Mouse (Mus musculus): ENCODE data around the gene Ccdc88c.

Gene Ccdc88c

DNA sequence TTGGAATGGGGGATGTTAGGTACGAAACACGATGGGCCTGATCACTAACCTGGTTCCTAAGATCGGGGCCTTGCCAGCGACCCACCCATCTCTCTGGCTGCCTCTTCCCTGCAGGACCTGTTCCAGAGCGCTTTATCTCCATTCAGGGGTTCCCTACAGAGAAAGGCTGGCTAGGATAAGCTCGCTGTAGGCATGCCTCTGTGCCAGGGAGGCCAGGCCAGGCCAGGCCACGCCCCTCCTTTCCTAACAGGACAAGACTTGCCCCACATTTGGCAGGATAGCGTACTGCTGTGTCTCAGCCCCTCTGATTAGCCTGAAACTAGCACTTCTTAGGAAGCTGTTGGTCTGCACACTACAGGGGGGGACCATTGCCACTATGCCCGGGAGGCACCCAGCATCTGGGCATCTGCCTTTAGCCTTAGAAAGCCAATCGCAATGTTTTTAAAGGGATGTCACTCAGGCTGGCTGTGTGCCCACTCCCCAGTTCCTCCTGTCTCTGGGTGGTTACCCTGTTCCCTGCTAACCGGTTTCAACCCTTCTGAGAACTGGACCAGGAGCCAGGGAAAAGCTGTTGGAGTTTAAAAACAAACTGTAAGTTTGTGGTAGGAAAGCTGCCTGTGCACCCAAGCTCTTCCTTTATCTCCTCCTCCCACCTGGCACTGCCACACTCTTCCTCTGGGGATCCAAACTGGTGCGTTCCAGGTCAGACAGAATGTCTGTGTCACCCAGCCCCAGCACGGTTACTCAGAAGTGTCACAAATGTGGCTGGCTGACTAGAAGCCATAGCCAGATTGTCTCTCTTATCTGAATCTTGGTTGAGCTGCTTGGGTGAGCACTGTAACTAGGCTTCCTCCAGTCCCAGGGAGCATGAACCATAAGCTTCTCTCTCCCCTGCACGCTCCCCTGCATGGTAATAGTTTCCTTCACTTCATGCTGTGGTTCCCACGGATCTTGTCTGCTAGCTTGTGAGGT is 69.9 kb downstream of the Ccdc88c start:
- DNase-seq: peak; percentile 31

DNA sequence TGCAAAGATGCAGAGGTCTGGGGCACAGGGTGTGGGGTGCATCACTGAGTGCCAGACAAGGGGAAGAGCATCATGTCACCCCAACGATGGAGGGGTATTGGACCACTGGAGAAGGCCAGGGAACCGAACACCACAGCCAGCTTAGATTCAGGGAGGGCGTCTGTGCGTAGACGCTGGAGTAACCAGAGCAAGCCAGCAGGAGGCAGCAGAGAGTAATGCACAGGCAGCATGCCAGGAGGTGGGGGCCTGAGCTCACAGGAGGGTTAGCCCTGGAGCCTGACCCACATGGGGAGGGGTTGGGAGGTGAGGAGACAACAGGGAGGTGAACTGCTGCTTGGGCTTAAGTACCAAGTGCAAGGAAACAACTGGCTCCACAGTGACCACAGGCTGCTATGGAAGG is 70.8 kb downstream of the Ccdc88c start:
- DNase-seq: peak; percentile 69

GRCm38 (mm10) chr12:100957257-100957656 is 71.6 kb downstream of the Ccdc88c start:
- DNase-seq: no peak

- no peak for DNase-seq
Observed at GRCm38 (mm10) chr12:100956825-100957224, 72.0 kb downstream of the Ccdc88c start.

DNA sequence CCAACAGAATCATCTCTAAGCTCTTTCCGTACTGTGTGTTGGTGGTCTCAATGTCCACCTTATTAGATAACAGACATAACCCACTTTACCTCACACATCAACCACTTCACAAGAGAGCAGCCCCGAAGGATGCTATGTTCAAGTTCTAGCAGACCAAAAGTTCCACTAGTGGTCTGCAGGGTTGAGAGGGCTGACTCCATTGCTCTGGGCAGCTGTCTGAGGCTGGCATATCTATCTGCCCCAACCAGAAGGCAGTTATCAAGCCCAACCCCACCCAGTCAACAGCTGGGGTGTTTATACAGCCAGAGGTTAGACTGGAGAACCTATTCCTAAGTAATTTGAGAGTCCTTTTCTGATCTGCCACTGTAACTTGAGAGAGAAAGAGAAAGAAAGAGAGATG is 72.8 kb downstream of the Ccdc88c start:
- no peak for DNase-seq

DNA sequence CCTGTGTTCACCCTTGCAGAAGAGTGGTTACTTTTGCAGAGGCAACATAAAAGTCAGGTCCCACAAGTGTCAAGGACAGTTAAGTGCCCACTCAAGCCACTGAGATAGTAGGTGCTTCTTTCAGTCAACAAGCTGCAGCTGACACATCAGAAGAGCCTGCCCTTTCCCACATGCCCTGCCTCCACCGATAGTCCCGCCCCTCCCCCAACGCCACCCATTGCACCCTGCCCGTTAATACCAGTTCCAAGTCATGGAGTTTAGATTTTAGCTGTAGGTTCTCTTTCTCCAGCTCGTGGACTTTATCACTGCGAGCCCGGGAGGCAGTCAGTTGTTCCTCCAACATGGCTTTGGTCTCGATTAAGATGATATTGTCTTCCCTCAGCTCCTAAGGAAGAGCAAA is 74.9 kb downstream of the Ccdc88c start:
- no peak for DNase-seq

GRCm38 (mm10) chr12:100952193-100952931 is 76.5 kb downstream of the Ccdc88c start:
- DNase-seq: peak; percentile 76

DNA sequence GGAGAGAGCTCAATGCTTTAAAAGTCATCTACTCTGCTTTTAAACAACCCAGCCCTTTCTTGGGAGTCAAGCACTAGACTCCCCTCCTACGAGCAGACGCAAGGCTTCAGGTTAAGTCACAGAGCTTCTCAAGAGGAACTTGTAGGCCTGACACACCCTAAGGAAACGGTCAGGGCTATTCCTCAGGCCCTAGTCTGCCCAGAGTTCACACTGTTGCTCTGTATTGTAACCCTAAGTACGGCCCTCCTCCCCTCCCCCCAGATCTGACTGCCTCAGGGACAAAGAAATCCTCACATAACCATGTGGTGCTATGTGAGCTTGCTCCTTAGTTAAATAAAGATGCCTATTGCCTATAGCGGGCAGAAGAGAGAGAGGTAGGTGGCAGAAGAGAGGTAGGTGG is 79.7 kb downstream of the Ccdc88c start:
- DNase-seq: no peak

GRCm38 (mm10) chr12:100948021-100948420 is 80.8 kb downstream of the Ccdc88c start:
- DNase-seq: no peak

DNA sequence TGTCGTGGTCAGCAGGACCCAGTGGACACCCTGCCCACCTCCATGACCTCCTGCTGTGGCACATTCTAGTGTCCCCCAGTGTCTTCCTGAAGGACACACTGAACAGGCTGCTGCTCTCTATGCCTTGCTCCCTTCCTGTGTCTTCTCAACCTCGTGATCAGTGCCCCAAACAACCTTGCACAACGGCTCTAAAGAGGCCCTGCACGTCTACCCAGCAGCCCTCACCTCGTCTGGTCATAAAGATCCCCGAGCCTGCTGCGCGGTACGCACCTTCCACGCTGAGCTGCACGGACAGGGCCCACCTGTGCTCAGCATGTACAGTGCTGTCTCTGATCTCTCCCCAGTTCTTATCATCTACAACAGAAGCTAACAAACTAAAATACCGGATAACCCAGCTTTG is 82.9 kb downstream of the Ccdc88c start:
- DNase-seq: no peak

GRCm38 (mm10) chr12:100945501-100945900 is 83.4 kb downstream of the Ccdc88c start:
- no peak for DNase-seq

- no peak for DNase-seq
Observed at GRCm38 (mm10) chr12:100944921-100945336, 83.9 kb downstream of the Ccdc88c start.

DNA sequence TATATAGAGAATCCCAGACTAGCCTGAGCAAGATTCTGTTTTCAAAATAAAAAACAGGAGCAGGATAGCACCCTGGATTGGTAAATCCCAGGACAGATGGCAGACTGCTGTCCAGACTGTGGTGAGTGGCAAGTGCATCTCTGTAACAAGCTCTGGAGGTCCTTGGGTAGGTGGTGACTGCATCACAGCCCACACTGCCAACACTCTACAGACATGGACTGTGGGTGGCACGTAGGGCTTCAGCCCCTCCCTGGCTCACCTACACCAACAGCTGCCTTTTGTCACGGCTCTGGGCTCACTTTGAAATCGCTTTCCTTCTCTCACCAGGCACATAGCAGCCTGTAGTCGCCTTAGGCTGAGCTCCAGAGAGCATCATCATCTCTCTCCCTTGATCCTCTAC is 85.7 kb downstream of the Ccdc88c start:
- no peak for DNase-seq

- no peak for DNase-seq
Observed at GRCm38 (mm10) chr12:100941361-100941760, 87.5 kb downstream of the Ccdc88c start.

DNA sequence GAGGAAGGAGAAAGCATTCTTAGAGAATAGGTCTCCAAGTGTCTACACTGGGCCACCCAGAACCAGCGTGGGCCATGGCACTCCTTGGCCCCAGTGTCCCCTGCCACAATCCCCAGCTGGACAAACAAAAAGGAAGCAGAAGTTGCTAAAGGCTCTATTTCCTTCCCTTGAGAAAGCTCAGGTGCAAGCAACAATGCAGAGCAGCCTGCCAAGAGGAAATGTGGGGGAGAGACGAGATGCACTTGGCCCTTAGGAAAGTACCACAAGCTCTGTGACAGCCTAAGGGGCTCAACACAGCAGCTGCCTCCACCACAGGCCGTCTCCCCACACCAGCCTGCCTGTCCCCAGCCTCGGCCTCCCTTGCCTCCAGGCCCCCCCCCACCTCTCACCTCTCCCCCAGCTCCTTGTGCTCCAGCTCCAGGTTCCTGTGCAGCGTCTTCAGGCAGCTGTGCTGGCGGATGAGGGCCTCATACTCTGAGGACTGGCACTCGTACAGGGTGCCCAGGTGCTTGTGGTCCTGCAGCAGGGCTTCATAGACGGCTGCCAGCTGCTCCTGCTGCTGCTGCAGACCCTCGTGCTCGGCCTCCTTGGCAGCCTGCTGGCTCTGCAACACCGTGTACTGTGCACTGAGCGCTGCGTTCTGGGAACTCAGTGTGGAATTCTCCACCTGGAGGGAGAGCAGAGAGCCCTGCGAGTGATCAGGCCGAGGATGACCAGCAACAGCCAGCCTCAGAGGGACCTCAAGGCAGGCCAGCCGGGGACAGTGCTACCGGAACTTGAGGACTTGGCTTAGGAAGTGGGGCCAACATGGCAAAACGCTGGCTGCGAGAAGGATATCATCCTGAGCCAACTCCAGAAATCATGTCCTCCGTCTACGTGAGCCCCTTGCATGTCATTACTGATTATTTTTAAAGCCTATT is 91.2 kb downstream of the Ccdc88c start:
- peak; percentile 53 for DNase-seq

- peak; percentile 88 for DNase-seq
Observed at GRCm38 (mm10) chr12:100936737-100937136, 92.1 kb downstream of the Ccdc88c start.

- peak; percentile 81 for DNase-seq
Observed at GRCm38 (mm10) chr12:100936116-100936515, 92.7 kb downstream of the Ccdc88c start.

GRCm38 (mm10) chr12:100934796-100935195 is 94.1 kb downstream of the Ccdc88c start:
- DNase-seq: peak; percentile 91

- no peak for DNase-seq
Observed at GRCm38 (mm10) chr12:100931653-100932052, 97.2 kb downstream of the Ccdc88c start.

GRCm38 (mm10) chr12:100928286-100928685 is 100.6 kb downstream of the Ccdc88c start:
- DNase-seq: no peak

DNA sequence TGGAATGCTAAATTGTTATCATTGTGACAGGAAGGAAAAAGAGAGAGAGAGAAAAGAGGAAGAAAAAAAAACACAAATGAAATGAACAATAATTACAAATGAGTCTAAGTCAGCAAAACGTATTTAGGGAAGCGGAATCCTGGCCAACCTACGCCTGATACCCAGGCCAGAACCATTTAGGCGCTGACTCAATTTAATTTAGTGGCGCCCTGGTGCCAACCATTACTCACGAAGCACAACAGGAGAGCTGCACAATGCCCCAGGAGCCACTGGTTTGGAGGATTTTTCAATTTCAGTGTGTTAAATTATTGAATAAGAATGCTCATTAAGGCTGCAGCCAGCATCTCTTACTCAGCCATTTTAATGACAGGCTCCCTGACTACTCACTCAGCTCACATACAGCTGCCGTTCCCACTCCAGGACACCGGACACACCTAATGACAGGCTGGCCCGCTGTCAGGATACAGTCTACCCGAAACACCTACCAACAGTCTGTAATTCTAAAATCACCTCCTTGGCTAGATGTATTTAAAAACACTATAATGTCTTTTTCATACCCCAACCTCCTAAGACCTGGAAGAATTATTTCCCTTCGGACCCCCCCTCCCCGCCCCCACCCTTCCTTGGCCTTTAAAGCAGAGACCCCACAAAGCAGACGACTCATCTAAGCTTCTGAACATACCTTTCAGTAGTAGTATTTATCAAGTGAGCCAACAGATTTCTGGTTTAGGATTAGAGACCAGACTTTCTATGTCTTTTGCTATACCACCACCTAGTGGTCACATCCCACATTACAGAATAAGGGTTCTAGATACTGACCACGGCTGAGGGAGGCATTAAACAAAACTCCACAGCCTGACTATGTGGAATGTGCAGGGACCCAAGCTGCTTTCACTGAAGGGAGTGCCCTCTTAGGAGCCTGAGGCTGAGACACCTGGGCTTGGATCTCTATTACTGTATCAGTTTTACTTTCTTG is 102.9 kb downstream of the Ccdc88c start:
- DNase-seq: peak; percentile 81

All from kidney, adult 9 months (tissue).